Mouse (Mus musculus): ENCODE measurements around the gene Arhgap24.

DNA sequence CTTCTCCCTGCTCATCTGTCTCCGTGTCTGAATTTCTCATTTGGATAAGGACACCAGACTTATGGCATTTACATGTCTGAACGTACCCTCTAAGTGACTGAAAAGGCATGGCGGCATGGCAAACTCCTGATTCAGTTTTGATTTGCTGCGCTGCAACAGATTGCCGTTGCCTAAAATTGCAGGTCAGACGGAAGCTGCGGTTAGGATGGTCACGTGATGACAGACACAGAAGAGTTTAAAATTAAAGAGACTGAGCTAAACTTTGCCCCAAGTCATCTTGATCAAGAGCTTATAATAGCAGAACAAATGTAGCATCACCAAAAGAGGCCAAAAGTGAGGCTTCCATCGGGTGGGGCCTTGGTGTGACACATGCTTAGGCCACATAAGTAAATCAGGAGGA lies 296.1 kb downstream of the Arhgap24 start:
- TF ChIP-seq CTCF (conservative IDR thresholded peaks at IDR 0.05; ENCODE audit: insufficient read depth, insufficient read length, low read depth, low read length) (no peak), POLR2A (IDR thresholded peaks at IDR 0.05; ENCODE audit: low read depth, low read length) (no peak)

All from kidney, adult 2 months (tissue).